Mouse (Mus musculus) embryonic facial prominence, embryonic 11.5 days (tissue): ENCODE measurements around the gene Dmac1. TPM values are rescaled to one million over a fixed set of nuclear protein-coding genes. Genes with fewer than 3 reads are reported as not detected.

Experiments
- ATAC-seq: fragments of 200-750 bp; cut with Nextera tagmentation; replicated peaks from 2 replicates; pipeline ENCODE4 v1.8.0; 2017; ENCODE audit warnings: low read depth; ENCODE audit not compliant: insufficient number of reproducible peaks, low FRiP score, low TSS enrichment
- DNase-seq: peaks from one replicate; pipeline ENCODE4 v3.0.0-alpha.2; 2015; ENCODE audit warnings: low spot score
- H3K27ac ChIP-seq: fragments of 300-500 bp; sonication (generic); replicated peaks from 2 replicates; pipeline ENCODE4 v1.5.1; 2014; ENCODE audit warnings: mild to moderate bottlenecking, low read depth, low read length, control low read depth
- H3K27me3 ChIP-seq: fragments of 300-500 bp; sonication (generic); 2 replicates; pipeline ENCODE4 v1.6.1; 2014; ENCODE audit warnings: mild to moderate bottlenecking, low read length, moderate library complexity, mixed read lengths; ENCODE audit not compliant: control insufficient read depth, insufficient read depth
- H3K36me3 ChIP-seq: fragments of 300-500 bp; sonication (generic); replicated peaks from 2 replicates; pipeline ENCODE4 v1.6.1; 2014; ENCODE audit warnings: low read depth, mild to moderate bottlenecking, low read length, moderate library complexity, mixed read lengths; ENCODE audit not compliant: control insufficient read depth, insufficient read depth
- H3K4me1 ChIP-seq: fragments of 300-500 bp; sonication (generic); 2 replicates; pipeline ENCODE4 v1.6.1; 2014; ENCODE audit warnings: low read length, mixed read lengths; ENCODE audit not compliant: control insufficient read depth, insufficient read depth
- H3K4me2 ChIP-seq: fragments of 300-500 bp; sonication (generic); 2 replicates; pipeline ENCODE4 v1.6.1; 2014; ENCODE audit warnings: low read depth, mild to moderate bottlenecking, control low read depth, low read length, moderate library complexity
- H3K4me3 ChIP-seq: fragments of 300-500 bp; sonication (generic); 2 replicates; pipeline ENCODE4 v1.5.1; 2014; ENCODE audit warnings: low read depth, low read length, control low read depth
- H3K9ac ChIP-seq: fragments of 300-500 bp; sonication (generic); replicated peaks from 2 replicates; pipeline ENCODE4 v1.6.1; 2014; ENCODE audit warnings: mild to moderate bottlenecking, control low read depth, low read length
- H3K9me3 ChIP-seq: fragments of 300-500 bp; sonication (generic); replicated peaks from 2 replicates; pipeline ENCODE4 v1.6.1; 2016; ENCODE audit warnings: mild to moderate bottlenecking, low read length, inconsistent platforms, mixed read lengths; ENCODE audit not compliant: control insufficient read depth
- WGBS: fragments of 180-500 bp; shearing (Covaris S2); extraction: QIAGEN DNeasy Blood & Tissue Kit; methylation state at CpG from one replicate; pipeline ENCODE4 v1.1.7; 2014; 5-methylcytosine and 5-hydroxymethylcytosine counted together
- polyA plus RNA-seq: library from polyadenylated mRNA; unstranded; fragments of >200 nt; fragmentation: Nextera tagmentation; extraction: Ambion mirVana; gene quantifications from 2 replicates; pipeline ENCODE4 v1.2.1, GENCODE M21; 2014

The Dmac1 gene
- polyA plus RNA-seq, 1 experiment from 2014 or later = 123 TPM

- peak overlapping the region; percentile 86 for H3K9ac ChIP-seq
- 9% methylated on average over 30 of the region's 30 CpGs for WGBS
- no peaks in the 10 kb centered on the region for H3K27me3 ChIP-seq
- H3K4me2 ChIP-seq = peak overlapping the region; percentile 62
- no peaks in the 10 kb centered on the region for H3K4me1 ChIP-seq
- ATAC-seq (peak; percentile 86), DNase-seq (peak; percentile 5)
- no peak overlapping the region for H3K27ac ChIP-seq
- H3K9me3 ChIP-seq = no peaks in the 10 kb centered on the region
- peak overlapping the region; percentile 80 for H3K4me3 ChIP-seq
- H3K36me3 ChIP-seq = no peaks in the 10 kb centered on the region
These were observed 473 bp downstream of the Dmac1 start for GRCm38 (mm10) chr4:75277467-75278196.

GRCm38 (mm10) chr4:75275737-75276136 is 2.4 kb downstream of the Dmac1 start:
- no peaks in the 10 kb centered on the region for H3K9me3 ChIP-seq
- H3K4me2 ChIP-seq = no peak overlapping the region
- WGBS = 86% methylated on average over 2 of the region's 2 CpGs
- H3K27ac ChIP-seq = no peak overlapping the region
- no peak overlapping the region for H3K4me3 ChIP-seq
- H3K36me3 ChIP-seq = no peaks in the 10 kb centered on the region; the same call in 1 of the 2 replicates
- ATAC-seq (no peak), DNase-seq (no peak)
- H3K27me3 ChIP-seq = no peaks in the 10 kb centered on the region
- H3K4me1 ChIP-seq = no peaks in the 10 kb centered on the region
- H3K9ac ChIP-seq = no peak overlapping the region

- 76% methylated on average over 2 of the region's 2 CpGs for WGBS
- DNase-seq (no peak), ATAC-seq (no peak)
- Histone ChIP-seq H3K4me3 (no peak overlapping the region), H3K27ac (no peak overlapping the region), H3K36me3 (no peaks in the 10 kb centered on the region; the same call in 1 of the 2 replicates), H3K27me3 (no peaks in the 10 kb centered on the region), H3K4me2 (no peak overlapping the region), H3K9me3 (no peaks in the 10 kb centered on the region), H3K9ac (no peak overlapping the region), H3K4me1 (no peaks in the 10 kb centered on the region)
These were observed 10.2 kb downstream of the Dmac1 start for GRCm38 (mm10) chr4:75267866-75268265.

- no peak overlapping the region for H3K9ac ChIP-seq
- no peaks in the 10 kb centered on the region for H3K27me3 ChIP-seq
- DNase-seq (no peak), ATAC-seq (no peak)
- H3K4me3 ChIP-seq = no peak overlapping the region
- no peak overlapping the region for H3K27ac ChIP-seq
- no peaks in the 10 kb centered on the region for H3K36me3 ChIP-seq
- no peaks in the 10 kb centered on the region for H3K9me3 ChIP-seq
- 78% methylated on average over 6 of the region's 6 CpGs for WGBS
- no peak overlapping the region for H3K4me2 ChIP-seq
- no peaks in the 10 kb centered on the region for H3K4me1 ChIP-seq
These were observed 11.1 kb downstream of the Dmac1 start for GRCm38 (mm10) chr4:75266773-75267550.

GRCm38 (mm10) chr4:75264219-75264618 is 13.9 kb downstream of the Dmac1 start:
- H3K9ac ChIP-seq = no peak overlapping the region
- H3K27ac ChIP-seq = no peak overlapping the region
- H3K4me2 ChIP-seq = no peak overlapping the region
- no peaks in the 10 kb centered on the region for H3K27me3 ChIP-seq
- H3K36me3 ChIP-seq = no peaks in the 10 kb centered on the region
- 88% methylated on average over 2 of the region's 2 CpGs for WGBS
- H3K9me3 ChIP-seq = no peaks in the 10 kb centered on the region
- ATAC-seq (no peak), DNase-seq (no peak)
- H3K4me1 ChIP-seq = no peaks in the 10 kb centered on the region
- no peak overlapping the region for H3K4me3 ChIP-seq

GRCm38 (mm10) chr4:75263556-75264129 is 14.5 kb downstream of the Dmac1 start:
- Histone ChIP-seq H3K27ac (no peak overlapping the region), H3K27me3 (no peaks in the 10 kb centered on the region), H3K9me3 (no peaks in the 10 kb centered on the region), H3K4me1 (no peaks in the 10 kb centered on the region), H3K4me3 (no peak overlapping the region), H3K36me3 (no peaks in the 10 kb centered on the region), H3K4me2 (no peak overlapping the region), H3K9ac (no peak overlapping the region)
- 91% methylated on average over 3 of the region's 3 CpGs for WGBS
- ATAC-seq (no peak), DNase-seq (no peak)

GRCm38 (mm10) chr4:75262423-75262822 is 15.7 kb downstream of the Dmac1 start:
- DNase-seq (no peak), ATAC-seq (no peak)
- Histone ChIP-seq H3K9ac (no peak overlapping the region), H3K4me3 (no peak overlapping the region), H3K4me1 (no peaks in the 10 kb centered on the region), H3K27me3 (no peaks in the 10 kb centered on the region), H3K4me2 (no peak overlapping the region), H3K9me3 (no peaks in the 10 kb centered on the region), H3K27ac (no peak overlapping the region), H3K36me3 (no peaks in the 10 kb centered on the region)
- WGBS = 69% methylated on average over 7 of the region's 7 CpGs

- Histone ChIP-seq H3K9ac (no peak overlapping the region), H3K4me2 (no peak overlapping the region), H3K9me3 (no peaks in the 10 kb centered on the region), H3K4me3 (no peak overlapping the region), H3K27me3 (no peaks in the 10 kb centered on the region), H3K27ac (no peak overlapping the region), H3K36me3 (no peaks in the 10 kb centered on the region), H3K4me1 (no peaks in the 10 kb centered on the region)
- ATAC-seq (no peak), DNase-seq (no peak)
- 76% methylated on average over 6 of the region's 6 CpGs for WGBS
These were observed 17.9 kb downstream of the Dmac1 start for GRCm38 (mm10) chr4:75260156-75260555.
